Mouse (Mus musculus) thymus, postnatal 36 days (tissue): ENCODE results near the gene Dennd1b.

ENCODE experiments used
- DNase-seq, 2 experiments: peaks; one replicate each; pipeline ENCODE4 v3.0.0; 2022; ENCODE audit warnings: mixed read lengths in 2 of 2

Gene Dennd1b

DNA sequence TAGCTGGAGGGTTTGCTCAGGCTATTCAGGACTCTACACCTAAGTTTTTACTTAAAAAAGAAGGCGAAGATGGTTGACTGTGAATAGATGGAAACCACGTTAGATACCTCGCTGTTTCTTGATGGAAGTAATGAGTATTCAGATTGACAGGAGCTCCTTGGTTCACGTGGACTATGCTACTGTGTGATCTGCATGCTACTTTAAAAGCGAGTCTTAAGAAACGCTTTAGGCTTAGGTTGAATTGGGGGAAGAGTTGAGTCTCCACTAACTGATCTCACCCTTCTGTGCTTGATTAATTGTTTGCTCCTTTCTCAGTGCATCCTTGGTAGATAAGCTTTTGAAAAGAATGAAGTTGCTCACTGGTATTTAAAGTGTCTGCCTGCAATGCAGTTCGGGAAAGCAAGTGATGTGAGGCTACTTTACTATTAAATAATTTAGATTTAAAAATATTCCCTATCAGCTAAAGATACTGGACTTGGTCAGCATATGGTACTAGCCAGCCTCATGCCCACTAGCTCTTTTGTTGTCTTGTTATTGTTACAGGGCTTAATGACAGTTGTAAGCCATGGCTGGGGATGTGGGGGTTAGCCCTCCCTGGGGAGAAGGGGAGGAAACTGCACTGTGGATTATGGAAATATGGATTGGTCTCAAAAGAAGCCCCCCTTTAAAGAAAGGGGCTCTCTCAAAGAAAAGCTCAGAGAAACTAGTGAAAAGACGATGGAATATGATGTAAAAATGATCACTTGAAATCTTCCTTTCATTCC, 62.8 kb downstream of the Dennd1b start:
- DNase-seq, result no peak

DNA sequence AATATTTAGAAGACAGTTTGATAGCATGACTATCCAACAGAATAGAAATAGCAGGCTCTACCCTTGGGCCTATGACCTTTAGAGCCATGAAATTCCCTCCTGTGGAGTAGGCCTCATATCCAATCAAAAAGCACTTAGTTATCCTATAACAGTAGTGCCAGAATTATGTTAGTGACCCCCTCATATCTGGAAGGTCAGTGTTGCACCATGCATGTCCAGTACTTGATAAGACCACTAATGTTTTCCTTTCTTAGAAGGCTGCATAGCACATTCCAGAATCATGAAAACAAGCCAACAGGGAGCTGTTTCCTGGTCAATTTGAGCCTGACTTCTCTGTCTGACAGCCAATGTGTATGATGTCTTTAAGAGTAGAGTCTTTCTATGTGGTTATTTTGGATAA, 66.3 kb downstream of the Dennd1b start:
- no peak for DNase-seq

DNA sequence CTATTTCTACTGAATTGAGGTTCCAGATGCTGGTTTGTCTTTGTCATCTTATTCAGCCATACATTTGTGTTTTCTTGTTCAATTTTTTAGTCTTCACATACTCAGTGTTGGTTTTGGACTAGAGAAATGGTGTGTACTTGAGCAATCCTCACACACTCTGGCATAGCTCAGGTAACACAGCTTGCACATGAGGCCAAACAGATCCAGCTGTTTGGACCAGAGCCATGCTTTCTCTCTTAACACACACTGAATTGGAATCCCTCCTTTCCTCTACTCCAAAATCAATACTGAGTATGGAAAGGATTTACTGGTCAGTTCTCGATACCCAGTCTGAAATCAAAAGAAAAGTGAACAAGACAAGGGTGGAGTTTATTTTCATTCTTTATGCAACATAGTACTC, 69.2 kb downstream of the Dennd1b start:
- DNase-seq, result no peak

DNA sequence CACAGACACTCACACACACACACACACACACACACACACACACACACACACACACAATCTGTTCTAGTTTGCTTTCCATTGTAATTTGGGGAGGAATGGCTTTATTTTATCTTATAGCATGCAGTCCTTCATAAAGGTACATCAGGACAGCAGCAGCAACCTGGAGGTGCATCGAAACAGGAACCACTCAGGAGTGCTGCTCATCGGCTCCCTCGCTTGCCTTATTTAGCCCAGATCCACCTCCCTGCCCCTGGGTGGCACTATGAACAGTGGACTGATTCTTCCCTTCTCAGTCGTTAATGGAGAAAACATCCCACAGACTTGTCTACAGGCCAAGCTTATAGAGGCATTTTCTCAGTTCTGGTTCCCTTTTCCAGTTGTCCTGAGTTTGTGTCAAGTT, 71.9 kb downstream of the Dennd1b start:
- no peak for DNase-seq

DNA sequence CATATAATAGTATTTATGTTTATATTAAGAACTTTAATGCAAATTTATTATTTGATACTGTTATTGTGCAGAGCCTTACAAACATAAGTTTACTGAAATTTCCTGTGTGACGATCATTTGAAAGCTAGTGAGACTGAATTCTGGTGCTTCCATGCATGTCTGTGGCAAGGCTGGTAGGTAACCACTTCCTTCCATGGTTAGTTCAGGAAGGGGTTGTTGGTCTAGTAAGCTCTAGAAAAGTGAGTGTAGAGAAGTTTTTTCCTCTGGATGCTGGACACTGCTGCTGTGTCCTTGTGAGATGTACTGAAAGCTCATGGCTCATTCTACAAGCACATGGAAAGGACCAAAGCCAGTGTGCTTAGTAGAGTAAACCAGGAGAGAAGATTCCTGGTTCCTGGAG, 73.1 kb downstream of the Dennd1b start:
- DNase-seq, result no peak

DNA sequence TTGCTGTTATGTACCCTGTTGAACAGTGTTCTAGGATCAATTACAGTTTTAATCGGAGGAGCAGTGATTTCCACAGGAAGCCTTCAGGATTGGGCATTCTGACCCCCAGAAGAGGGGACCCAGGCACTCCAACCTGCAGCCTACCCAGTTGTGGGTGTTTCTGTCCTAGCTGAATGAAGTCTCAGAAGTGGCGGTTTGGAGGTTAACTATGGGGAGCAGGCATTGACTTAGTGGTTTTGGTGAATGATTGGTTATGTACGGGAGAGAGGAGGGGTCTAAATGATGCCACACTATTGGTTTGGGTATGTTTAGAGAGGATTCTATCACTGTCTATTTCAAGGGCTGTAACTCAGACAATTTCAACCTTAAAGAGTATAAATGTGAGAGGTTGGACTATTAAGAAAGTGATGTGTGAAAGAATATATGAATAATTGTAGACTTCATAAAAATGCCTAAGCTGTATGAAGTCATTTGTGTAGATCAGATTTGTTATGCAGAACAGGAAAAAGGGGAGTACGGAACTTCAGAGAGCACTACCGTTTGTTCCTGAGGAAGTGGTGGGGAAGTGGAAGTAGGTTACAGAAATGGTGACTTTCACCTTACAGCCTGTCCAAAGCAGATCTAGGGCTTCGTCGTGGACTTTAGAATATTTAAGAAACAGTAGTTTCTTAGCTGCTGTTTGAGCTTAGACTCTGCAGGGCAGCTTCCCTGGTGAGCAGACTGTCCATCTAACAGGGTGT, 73.7 kb downstream of the Dennd1b start:
- DNase-seq, result no peak

DNA sequence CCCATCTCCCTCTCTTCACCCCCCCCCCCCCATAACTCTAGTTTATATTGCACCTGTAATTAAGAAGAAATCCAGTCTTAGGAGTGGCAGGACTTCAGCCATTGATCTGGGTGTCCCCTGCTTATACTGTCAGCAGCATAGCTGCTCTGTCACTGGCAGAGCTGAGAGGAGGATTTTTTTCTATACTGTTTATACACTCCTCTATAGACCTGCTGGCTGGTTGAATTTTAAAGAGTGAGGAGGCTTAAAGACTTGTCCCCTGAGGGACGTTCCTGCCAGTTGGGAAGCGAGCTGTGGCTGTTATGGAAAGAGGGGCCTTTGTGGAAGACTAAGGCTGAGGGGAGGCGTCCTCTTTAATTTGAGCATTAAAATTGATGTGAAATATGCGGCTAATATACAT, 74.8 kb downstream of the Dennd1b start:
- DNase-seq, result no peak

DNA sequence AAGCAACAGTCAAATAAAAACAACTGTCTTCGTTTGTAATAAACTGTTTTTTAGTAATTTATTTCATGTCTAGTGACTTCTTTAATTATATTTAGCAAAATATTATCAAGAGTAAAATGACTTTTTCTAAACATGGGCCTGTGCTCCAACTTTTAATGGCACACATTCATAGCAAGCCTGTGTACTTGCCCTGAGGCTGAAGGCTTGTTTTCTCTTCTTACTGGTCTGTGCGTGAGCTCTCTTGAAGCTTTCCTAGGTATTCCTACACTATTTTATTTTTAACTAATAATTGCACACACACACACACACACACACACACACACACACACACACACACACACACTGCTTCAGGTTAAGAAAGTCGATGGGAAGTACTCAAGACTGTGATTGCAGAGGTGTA, 75.4 kb downstream of the Dennd1b start:
- no peak for DNase-seq

DNA sequence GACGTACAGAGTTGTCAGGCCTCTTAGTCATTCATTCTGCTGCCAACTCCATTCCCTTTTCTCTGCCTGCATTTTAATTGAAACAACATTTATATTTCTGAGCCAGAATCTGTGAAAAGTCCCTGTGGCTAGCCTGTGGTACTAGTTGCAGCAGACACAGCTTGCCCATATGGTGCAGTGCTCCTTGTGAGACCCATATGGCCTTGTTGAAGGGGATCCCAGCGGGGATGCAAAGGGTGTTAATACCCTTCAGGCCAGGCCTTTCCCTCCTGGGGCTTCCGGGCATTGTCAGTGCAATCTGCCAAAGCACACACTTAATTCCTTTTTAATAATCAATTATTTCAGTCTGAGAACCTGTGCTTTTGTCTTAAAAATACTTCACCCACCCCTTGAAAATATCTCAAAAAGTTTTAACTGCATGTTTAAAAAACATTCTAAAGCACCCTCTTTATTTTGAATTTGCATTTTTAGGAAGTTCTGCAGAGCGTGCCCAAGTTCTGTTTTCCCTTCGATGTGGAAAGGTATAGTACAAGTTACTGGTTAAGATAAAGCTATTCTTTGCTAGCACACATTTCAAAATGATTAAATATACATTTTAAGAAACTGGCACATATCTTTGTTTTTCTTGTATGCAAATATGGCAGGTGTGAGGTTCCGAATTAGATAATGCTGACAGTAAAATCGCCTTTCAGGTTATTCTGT, 76.4 kb downstream of the Dennd1b start:
- DNase-seq, result no peak

DNA sequence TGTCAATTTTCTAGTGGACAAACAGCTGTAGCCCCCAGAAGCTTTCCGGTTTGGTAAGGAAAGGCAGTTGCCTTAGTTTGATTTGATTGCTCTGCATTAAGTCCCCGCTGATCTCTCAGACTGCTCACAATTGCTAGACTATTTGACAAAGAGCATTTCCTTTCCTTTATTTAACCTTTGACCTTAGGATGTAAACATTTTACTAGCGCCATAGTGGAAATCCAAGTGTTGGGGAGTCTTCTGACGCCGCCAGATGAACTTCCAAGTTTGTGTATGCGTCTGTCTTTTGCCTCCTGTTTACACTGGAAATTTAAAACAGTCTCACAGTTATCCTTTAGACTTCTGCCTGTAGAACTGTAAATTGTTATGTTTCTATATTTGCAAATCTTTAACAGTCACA, 85.8 kb downstream of the Dennd1b start:
- no peak for DNase-seq

DNA sequence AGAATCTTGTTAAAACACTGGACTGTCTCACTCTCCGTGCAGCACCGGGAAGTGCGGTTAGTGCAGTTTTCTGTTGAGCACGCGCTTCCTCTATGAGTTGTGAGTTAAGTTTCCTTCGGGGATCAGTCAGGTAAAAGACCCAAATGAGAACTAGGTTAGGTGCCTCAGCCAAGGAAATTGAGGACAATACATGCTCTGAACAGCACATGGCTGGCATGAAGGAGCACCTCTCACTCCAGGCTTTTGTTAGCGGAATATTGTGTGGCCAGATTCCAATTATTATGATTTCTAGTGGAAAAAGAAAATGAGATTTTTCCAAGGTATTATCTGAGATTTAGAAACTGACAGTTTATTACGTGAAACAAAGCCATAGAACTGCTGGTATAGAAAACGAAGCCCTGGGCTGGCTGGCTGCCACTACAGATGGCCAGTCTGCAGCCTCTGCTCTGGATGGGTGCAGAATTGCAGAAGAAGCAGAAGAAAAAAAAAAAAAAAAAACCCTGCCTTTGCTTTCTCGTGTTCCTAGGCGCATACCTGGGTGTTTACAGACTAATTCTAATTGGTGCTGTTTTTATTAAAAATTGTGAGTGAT, 86.7 kb downstream of the Dennd1b start:
- DNase-seq, result no peak

DNA sequence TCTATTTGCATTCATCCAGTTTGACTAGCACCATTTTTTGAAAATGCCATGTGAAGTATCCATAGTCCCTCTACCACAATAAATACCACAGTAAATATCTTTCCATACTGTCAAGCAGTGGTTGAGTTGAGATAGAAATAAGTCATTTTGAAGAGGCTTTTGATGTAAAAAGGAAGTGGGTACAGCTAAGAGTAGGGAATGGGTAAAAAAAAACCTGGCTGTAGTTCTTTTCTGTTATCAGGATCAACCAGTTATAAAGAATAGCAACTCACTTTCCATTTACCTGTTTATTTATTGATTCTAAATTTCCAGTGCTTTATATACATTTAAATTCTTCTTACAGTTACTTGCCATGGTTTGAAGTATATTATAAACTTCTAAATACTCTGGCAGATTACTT, 89.8 kb downstream of the Dennd1b start:
- no peak for DNase-seq

DNA sequence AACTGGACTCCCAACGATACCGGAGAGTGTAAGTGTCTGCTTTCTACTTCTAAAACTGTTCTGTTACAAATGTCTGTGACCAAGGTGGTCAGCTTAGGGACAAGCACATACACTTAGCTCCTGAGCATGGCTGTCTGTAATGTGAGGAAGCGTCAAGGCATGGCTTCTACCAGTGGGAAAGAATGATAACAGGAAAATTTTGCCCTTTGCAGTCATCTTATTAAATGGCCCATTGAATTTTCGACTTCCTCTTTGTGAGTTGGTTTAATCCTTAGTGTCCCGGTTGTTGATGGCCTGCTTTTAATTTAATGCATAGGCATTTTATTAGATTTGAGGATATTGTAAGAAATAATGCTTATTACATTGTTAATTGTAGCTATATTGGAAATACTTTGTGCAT, 97.1 kb downstream of the Dennd1b start:
- no peak for DNase-seq

DNA sequence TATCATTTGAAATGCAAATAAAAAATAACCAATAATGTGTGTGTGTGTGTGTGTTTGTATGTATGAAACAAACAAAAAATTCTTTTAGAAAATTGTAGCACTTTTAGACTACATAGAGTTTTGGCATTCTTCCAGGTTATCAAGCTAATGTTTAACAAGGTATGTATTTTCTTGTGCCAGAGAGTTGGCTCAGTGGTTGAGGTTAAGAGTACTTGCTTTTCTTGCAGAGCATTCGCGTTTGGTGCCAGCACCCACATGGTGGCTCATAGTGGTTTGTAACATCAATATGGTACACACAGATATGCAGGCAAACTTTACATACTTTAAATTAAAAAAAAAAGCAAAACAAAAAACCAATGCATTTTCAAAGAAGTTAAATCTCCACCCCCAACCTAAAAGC, 101.5 kb downstream of the Dennd1b start:
- no peak for DNase-seq

DNA sequence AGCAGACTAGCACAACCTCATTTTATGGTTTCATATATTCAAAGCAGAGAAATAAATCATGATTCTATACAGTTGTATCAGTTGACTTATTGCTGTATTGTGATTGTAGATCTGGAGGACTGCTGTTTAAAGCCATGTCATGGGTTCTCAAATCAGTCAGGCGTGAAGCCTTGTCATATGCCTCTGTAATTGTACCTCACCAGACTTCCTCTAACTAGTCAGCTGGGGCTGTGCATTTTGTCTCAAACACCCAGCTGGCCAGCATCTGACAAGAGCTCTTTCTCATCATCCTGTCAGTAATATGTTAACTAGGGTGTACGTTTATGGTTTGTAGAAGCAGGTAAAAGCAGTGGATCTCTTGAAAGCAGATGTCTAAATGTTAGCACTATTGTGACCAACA, 104.0 kb downstream of the Dennd1b start:
- no peak for DNase-seq

DNA sequence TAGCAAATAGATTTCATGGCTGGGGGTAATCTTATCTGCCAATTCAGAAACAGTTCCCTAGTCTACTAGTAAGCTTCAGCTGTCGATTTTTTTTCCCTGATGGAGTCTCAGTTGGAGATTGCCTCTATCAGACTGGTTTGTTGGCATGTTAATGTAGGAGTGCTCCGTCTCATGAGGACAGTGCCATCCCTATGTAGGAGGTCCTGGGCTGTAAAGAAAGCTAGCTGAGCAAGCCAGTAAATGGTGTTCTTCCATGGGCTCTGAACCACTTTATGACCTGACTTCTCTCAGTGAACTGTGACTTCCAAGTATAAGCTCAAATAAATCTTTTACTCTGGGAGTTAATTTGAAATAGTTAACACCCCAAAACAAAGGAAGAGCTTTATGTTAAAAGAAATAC, 107.8 kb downstream of the Dennd1b start:
- no peak for DNase-seq

DNA sequence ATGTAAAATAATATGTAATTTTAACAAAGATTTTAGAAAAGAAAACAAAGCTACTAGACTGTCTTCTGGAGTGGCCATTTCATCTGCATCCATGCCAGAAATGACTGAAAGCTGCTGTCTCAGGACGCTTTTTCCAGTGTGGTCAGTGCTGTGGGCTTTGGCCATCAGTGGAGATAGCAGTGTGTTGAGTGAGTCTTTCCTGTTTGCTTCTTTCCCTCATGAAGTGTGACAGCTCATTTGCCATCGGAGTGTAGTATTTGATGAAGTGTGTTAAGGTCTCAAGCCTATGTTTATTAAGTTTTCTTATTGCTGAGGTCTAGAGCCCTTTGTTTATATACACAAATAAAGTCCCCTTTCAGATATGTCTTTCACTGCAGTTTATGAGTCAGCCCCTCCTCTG, 112.4 kb downstream of the Dennd1b start:
- no peak for DNase-seq

DNA sequence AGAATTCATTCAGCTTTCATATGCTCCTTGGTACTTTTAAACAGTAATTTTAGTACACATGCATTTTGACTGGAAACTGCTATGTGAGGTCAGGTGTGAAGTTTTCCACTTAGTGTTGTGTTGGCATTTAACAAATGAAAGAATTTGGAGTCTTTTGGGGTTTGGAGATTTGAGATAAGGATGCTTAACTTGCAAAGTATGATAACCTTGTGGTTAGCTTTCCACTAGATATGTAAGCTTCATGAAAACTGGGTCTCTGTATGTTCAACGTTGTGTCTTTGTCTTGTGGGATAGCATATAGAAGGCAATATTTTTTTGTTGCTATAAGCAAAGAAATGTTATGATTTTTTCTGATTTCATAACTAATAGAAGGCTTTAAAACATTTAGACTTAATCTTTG, 114.8 kb downstream of the Dennd1b start:
- DNase-seq, result no peak

DNA sequence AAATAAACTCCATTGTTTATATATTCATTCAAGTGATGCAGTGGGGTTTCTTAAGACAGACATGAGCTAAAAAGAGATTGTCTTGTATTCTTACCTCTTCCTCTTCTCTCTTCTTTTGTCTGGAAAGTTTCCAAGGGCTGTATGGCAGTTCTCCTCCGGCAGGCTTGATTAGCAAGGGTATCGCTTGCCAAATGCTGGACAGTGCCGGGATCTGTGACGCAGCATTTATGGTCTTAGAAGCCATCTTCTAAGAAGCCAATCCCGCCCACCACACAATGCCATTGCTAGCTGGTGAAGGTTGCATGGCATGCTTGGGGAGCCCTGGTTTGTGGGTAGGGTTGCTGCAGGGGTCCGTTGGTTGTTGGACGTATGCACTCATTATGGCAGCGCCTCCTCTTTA, 115.8 kb downstream of the Dennd1b start:
- no peak for DNase-seq

DNA sequence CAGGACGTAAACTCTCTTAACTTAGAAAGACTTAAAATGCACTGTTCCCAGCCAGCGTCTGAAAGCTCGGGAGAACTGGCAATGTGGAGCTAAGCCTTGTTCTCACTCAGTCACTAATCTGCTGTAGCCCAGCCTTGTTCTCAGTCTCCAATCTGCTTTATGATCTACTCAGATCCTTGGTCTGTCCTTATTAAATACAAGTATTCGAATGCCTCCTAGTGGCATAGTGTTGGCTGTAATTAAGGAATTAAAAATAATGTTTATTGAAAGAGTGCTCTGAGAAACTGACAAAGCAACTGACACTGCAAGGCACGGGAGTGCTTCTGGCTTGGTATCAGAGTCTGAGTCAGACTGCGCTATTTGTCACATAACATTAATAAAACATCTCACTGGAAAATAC, 116.3 kb downstream of the Dennd1b start:
- DNase-seq, result no peak

DNA sequence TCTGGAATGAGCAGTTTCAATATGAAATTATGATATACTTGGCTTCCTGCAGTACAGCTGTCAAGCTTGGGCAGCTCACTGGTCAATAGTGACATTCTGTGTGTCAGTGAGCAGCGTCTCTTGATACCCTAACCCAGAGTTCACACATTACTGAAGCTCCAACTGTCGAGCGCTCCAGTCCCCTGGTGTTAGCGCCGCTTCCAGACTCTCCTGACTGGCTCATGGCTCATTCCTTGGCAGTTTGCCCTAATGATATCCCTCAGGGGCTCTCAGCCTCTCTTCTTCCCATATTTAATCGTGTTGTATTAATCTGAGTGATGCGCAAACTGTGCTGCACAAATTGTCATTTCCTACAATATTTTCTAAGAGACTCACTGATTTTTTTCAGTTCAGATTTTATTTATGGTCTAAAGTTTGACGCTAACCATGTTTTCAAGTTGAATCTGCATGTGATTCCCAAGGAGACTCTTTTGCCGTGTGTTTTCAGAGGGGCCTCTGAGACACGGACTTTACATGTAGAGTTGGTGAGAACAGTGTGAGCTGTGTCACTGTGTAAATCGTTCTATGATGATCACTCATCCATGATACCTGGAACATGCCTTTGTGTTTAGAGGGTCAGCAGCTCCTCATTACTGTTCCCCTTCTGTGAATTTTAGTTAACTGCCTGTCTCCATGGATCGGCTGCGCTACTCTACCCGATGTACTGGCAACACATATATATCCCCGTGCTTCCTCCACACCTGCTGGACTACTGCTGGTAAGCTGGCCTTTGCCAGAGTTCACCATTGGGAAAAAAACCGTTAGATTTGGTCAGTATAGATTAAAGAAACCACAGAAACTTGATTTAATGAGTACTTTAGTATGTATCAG, 117.5 kb downstream of the Dennd1b start:
- DNase-seq, result no peak

DNA sequence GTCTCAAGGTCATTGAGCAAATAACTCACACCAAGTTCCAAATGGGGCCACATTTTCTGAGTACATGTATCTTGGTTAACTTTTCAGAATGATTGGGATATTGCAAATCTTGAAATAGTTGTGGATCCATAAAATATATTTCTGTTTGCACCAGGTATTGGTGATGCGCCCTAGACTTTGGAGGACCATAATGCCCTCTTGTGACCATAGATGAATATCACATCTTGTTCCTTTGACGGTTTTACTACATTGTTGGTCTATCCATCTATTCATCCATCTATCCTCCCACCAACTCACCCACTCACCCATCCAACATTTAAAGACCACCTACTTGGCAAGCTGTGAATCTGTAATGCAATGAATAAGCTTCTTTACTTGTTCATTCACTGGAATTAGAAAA, 120.1 kb downstream of the Dennd1b start:
- no peak for DNase-seq

DNA sequence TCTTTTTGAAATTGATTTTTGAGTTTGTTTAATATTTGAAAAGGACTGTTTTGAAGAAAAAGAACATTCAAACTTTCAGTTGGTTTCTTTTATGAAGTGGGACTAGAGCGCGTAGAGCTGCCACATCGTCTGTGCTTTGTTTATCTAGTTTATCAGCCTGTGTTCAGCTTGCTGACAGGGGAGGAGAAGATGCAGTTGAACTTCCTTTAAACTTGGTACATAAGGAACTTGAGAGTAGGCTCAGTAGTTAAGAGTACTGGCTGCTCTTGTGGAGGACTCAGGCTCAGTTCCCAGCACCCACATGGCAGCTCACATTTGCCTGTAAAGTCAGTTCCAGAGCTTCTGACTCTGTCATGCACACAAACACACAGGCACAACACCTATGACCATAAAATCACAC, 124.3 kb downstream of the Dennd1b start:
- DNase-seq, result no peak
